Mouse (Mus musculus): ENCODE measurements around the gene Ndufa13.

Gene Ndufa13

GRCm38 (mm10) chr8:69877992-69878391 is 24.4 kb downstream of the Ndufa13 start:
- no peak for DNase-seq

GRCm38 (mm10) chr8:69877396-69877795 is 25.0 kb downstream of the Ndufa13 start:
- no peak for DNase-seq

GRCm38 (mm10) chr8:69876967-69877366 is 25.4 kb downstream of the Ndufa13 start:
- no peak for DNase-seq

- DNase-seq = no peak
These were observed 26.3 kb downstream of the Ndufa13 start for GRCm38 (mm10) chr8:69876097-69876496.

- DNase-seq = no peak
These were observed 27.7 kb downstream of the Ndufa13 start for GRCm38 (mm10) chr8:69874654-69875053.

GRCm38 (mm10) chr8:69874155-69874554 is 28.2 kb downstream of the Ndufa13 start:
- DNase-seq = peak; percentile 75

GRCm38 (mm10) chr8:69870907-69871306 is 31.5 kb downstream of the Ndufa13 start:
- no peak for DNase-seq

GRCm38 (mm10) chr8:69870003-69870765 is 32.2 kb downstream of the Ndufa13 start:
- no peak for DNase-seq

- no peak for DNase-seq
These were observed 34.5 kb downstream of the Ndufa13 start for GRCm38 (mm10) chr8:69867696-69868326.

- no peak for DNase-seq
These were observed 38.2 kb downstream of the Ndufa13 start for GRCm38 (mm10) chr8:69864180-69864579.

GRCm38 (mm10) chr8:69863387-69864020 is 38.9 kb downstream of the Ndufa13 start:
- DNase-seq = no peak

GRCm38 (mm10) chr8:69861251-69861650 is 41.1 kb downstream of the Ndufa13 start:
- DNase-seq = no peak

GRCm38 (mm10) chr8:69860807-69861206 is 41.6 kb downstream of the Ndufa13 start:
- DNase-seq = no peak

GRCm38 (mm10) chr8:69853869-69854268 is 48.5 kb downstream of the Ndufa13 start:
- DNase-seq = peak; percentile 41

- no peak for DNase-seq
These were observed 51.3 kb downstream of the Ndufa13 start for GRCm38 (mm10) chr8:69850926-69851506.

GRCm38 (mm10) chr8:69849899-69850298 is 52.5 kb downstream of the Ndufa13 start:
- DNase-seq = peak; percentile 54

- no peak for DNase-seq
These were observed 53.4 kb downstream of the Ndufa13 start for GRCm38 (mm10) chr8:69848951-69849350.

- DNase-seq = no peak
These were observed 54.9 kb downstream of the Ndufa13 start for GRCm38 (mm10) chr8:69847167-69848065.
